Mouse (Mus musculus) cerebellum, adult 2 months (tissue): Measurements from ENCODE around the gene Lhfpl3.

Experiments used
- CTCF ChIP-seq: fragments of 200-500 bp; IDR thresholded peaks from 2 replicates; pipeline ENCODE4 v1.5.1; 2011; ENCODE audit warnings: low read depth, mild to moderate bottlenecking, control low read depth, low read length, moderate library complexity, borderline replicate concordance; ENCODE audit not compliant: insufficient read depth
- POLR2A ChIP-seq: fragments of 200-500 bp; IDR thresholded peaks from 2 replicates; pipeline ENCODE4 v1.6.1; 2011; ENCODE audit warnings: low read length, control low read depth, borderline replicate concordance; ENCODE audit not compliant: insufficient read depth

DNA sequence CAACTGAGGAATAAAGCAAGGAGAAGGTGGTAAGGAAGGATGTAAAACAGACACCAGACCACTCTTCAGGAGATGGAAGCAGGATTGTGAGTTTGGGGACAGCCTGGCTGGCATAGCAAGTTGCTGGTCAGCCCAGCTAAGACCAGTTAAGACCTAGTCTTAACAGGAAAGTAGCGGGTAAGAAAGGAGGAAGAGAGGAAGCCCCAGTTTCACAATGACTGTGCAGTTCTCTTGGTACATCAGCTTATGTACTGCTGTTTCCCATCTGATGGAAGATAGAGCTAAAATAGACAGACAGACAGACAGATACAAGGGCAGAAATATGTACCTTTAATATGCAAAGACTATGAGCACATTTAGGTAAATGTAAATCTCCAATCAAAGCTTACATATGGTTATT lies 171.3 kb downstream of the Lhfpl3 start:
- TF ChIP-seq POLR2A (no peak), CTCF (no peak)
